Mouse (Mus musculus) midbrain, embryonic 11.5 days (tissue): ENCODE data around the gene Zg16. TPM values are rescaled to one million over a fixed set of nuclear protein-coding genes. Genes with fewer than 3 reads are reported as not detected.

ENCODE experiments used
- ATAC-seq: fragments of 200-750 bp; cut with Nextera tagmentation; 2 replicates; pipeline ENCODE4 v1.8.0; 2017; ENCODE audit warnings: moderate TSS enrichment, moderate library complexity; ENCODE audit not compliant: low FRiP score
- DNase-seq: peaks from one replicate; pipeline ENCODE4 v3.0.0; 2015; ENCODE audit warnings: low spot score; ENCODE audit errors: missing footprints
- H3K27ac ChIP-seq: fragments of 300-500 bp; sonication (generic); 2 replicates; pipeline ENCODE4 v1.5.1; 2014; ENCODE audit warnings: low read depth, low read length
- H3K27me3 ChIP-seq: fragments of 300-500 bp; sonication (generic); 2 replicates; pipeline ENCODE4 v1.6.1; 2014; ENCODE audit warnings: mild to moderate bottlenecking, low read length, moderate library complexity, mixed read lengths; ENCODE audit not compliant: control insufficient read depth, insufficient read depth
- H3K36me3 ChIP-seq: fragments of 300-500 bp; sonication (generic); 2 replicates; pipeline ENCODE4 v1.6.1; 2014; ENCODE audit warnings: mild to moderate bottlenecking, low read length, moderate library complexity, mixed read lengths; ENCODE audit not compliant: control insufficient read depth, insufficient read depth
- H3K4me1 ChIP-seq: fragments of 300-500 bp; sonication (generic); 2 replicates; pipeline ENCODE4 v1.6.1; 2014; ENCODE audit warnings: low read length; ENCODE audit not compliant: control insufficient read depth, insufficient read depth
- H3K4me2 ChIP-seq: fragments of 300-500 bp; sonication (generic); 2 replicates; pipeline ENCODE4 v1.6.1; 2014; ENCODE audit warnings: mild to moderate bottlenecking, moderate library complexity
- H3K4me3 ChIP-seq: fragments of 300-500 bp; sonication (generic); 2 replicates; pipeline ENCODE4 v1.5.1; 2014; ENCODE audit warnings: low read depth, low read length
- H3K9ac ChIP-seq: fragments of 300-500 bp; sonication (generic); 2 replicates; pipeline ENCODE4 v1.6.1; 2014; ENCODE audit warnings: low read length
- H3K9me3 ChIP-seq: fragments of 300-500 bp; sonication (generic); 2 replicates; pipeline ENCODE4 v1.6.1; 2016; ENCODE audit warnings: low read length; ENCODE audit not compliant: control insufficient read depth
- WGBS: fragments of 180-500 bp; shearing (Covaris S2); extraction: QIAGEN DNeasy Blood & Tissue Kit; methylation state at CpG from one replicate; pipeline ENCODE4 v1.1.7; 2014; 5-methylcytosine and 5-hydroxymethylcytosine counted together
- polyA plus RNA-seq: library from polyadenylated mRNA; unstranded; fragments of >200 nt; fragmentation: Nextera tagmentation; extraction: Ambion mirVana; gene quantifications from 2 replicates; pipeline ENCODE4 v1.2.1, GENCODE M21; 2014

Gene Zg16
- polyA plus RNA-seq, 1 experiment from 2014 or later: not detected

GRCm38 (mm10) chr7:127082995-127083394 is 4.1 kb downstream of the Zg16 start:
- H3K4me3 ChIP-seq: no peak overlapping the region
- WGBS: 53% methylated on average over 2 of the region's 2 CpGs

GRCm38 (mm10) chr7:127082271-127082670 is 4.9 kb downstream of the Zg16 start:
- Histone ChIP-seq H3K27me3 (no peaks in the 10 kb centered on the region), H3K36me3 (no peaks in the 10 kb centered on the region), H3K9me3 (no peaks in the 10 kb centered on the region), H3K9ac (no peak overlapping the region), H3K27ac (no peak overlapping the region), H3K4me2 (no peak overlapping the region), H3K4me1 (no peaks in the 10 kb centered on the region), H3K4me3 (no peak overlapping the region)
- 84% methylated on average over 8 of the region's 8 CpGs for WGBS
- DNase-seq: no peak
- ATAC-seq: no peak

More at GRCm38 (mm10) chr7:127082995-127083394, 4.1 kb downstream of the Zg16 start:
- Histone ChIP-seq H3K27ac (no peak overlapping the region), H3K27me3 (no peaks in the 10 kb centered on the region), H3K36me3 (no peaks in the 10 kb centered on the region), H3K4me2 (no peak overlapping the region), H3K9me3 (no peaks in the 10 kb centered on the region), H3K9ac (no peak overlapping the region), H3K4me1 (no peaks in the 10 kb centered on the region)
- DNase-seq (no peak), ATAC-seq (no peak)

DNA sequence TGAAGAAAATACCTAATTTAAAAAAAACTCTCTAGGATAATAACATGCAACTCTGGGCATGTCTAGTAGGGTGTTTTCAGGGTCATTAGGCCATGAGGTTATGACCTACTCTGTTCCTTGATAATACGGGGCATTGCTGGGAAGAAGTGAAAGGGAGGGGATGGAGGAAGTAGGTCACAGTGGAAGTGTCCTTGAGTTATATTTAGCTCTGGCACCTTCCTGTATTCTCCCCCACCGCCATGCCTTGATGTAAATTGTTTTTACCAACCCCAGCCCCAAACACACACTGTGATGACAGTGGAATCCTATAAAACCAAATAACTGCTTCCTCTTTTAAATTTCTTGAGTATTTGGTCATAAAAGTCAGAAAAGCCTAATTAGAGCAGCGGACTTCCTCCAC is 7.1 kb downstream of the Zg16 start:
- no peaks in the 10 kb centered on the region for H3K4me1 ChIP-seq
- WGBS: 75% methylated on average over 3 of the region's 3 CpGs
- H3K9me3 ChIP-seq: no peaks in the 10 kb centered on the region
- H3K27ac ChIP-seq: no peak overlapping the region
- DNase-seq (no peak), ATAC-seq (no peak)
- H3K36me3 ChIP-seq: no peaks in the 10 kb centered on the region
- H3K4me2 ChIP-seq: no peak overlapping the region
- no peak overlapping the region for H3K9ac ChIP-seq
- no peaks in the 10 kb centered on the region for H3K27me3 ChIP-seq
- H3K4me3 ChIP-seq: no peak overlapping the region

DNA sequence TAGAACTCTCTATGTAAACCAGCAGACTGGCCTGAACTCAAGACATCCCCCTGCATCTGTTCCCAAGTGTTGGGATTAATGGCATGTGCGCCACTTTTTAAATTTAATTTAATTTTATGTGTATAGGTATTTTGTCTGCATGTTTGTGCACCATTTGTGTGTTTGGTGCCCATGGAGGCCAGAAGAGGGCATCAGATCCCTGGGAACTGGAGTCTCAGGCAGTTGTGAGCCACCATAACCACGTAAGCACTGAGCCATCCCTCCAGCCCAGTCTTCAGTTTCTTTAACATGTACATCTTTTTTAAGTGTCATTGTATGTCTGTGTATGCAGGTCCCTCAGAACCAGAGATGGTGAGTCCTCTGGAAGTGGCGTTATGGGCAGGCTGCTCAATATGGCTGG is 9.4 kb downstream of the Zg16 start:
- Histone ChIP-seq H3K4me1 (no peaks in the 10 kb centered on the region), H3K27me3 (no peaks in the 10 kb centered on the region), H3K4me2 (no peak overlapping the region), H3K4me3 (no peak overlapping the region), H3K9ac (no peak overlapping the region), H3K27ac (no peak overlapping the region), H3K9me3 (no peaks in the 10 kb centered on the region), H3K36me3 (no peaks in the 10 kb centered on the region)
- ATAC-seq (no peak), DNase-seq (no peak)
- 84% methylated on average over 3 of the region's 3 CpGs for WGBS

DNA sequence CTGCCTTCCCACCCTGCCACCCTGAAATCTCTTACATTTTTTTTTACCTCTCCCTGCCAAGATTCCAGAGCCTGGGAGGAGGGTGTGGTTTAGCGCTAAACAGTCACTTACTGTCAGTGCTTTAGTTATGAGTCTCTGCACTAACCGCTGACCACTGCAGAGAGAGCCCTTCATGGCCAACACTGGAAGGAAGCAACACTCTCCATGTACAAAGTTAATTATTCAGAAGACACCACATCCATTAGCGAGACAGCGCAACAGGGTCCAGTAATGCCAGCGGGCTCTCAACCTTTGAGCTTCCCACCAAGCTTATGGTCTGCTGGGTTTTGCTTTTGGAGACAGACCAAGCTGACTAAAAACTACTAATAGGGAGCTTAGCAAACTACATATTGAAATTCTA is 10.9 kb downstream of the Zg16 start:
- Histone ChIP-seq H3K4me3 (no peak overlapping the region), H3K4me2 (no peak overlapping the region), H3K36me3 (no peaks in the 10 kb centered on the region), H3K9ac (no peak overlapping the region), H3K9me3 (no peaks in the 10 kb centered on the region), H3K27me3 (no peaks in the 10 kb centered on the region), H3K27ac (no peak overlapping the region), H3K4me1 (no peaks in the 10 kb centered on the region)
- no peak for ATAC-seq
- 92% methylated on average over 5 of the region's 5 CpGs for WGBS
- no peak for DNase-seq

DNA sequence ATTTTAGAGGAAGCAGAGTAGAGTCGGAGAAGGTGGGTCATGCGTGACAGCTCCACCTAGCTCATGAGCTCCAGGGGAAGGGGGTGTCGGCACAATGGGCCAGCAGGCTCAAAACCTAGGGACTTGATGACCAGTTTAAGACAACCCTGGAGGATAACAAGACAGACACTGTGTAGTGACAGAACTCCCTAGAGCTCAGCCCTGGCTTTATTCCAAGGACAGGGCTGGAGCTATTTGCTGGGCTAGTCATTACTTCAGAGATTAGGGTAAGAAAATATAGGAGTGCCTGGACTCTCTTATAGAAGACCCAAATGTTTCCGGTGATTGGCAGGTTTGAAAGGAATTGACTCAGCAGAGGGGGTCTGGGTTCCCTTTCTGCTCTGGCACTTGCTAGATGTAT is 13.9 kb downstream of the Zg16 start:
- Histone ChIP-seq H3K9ac (no peak overlapping the region), H3K36me3 (no peaks in the 10 kb centered on the region), H3K4me2 (no peak overlapping the region), H3K4me3 (no peak overlapping the region), H3K27ac (no peak overlapping the region), H3K4me1 (no peaks in the 10 kb centered on the region), H3K9me3 (no peaks in the 10 kb centered on the region), H3K27me3 (no peaks in the 10 kb centered on the region)
- WGBS: 85% methylated on average over 4 of the region's 4 CpGs
- DNase-seq (no peak), ATAC-seq (no peak)

DNA sequence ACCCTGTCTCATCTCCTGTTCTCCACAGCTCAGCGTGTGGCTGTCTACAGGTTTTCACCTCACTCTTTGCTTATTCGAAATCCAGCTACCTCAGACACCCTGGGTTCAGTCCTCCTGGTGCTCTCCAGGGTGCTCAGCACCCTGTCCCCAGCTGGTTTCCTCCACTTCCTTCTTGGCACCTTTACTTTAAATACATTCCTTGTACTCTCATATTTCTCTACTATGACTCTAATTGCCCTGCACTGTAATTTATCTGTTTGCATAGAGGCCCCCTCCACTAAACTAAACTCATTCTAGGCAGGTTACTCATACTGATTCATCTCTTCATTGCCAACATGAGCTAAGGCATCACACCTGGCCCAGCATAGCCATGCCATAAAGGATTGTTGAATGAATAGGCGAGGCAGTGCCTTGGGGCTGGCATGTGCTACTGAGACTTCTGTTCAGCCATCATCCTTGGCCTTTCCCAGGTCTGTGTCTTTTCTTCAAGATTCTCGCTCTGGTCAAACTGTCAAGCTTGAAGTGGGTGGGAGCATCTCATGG is 16.2 kb downstream of the Zg16 start:
- Histone ChIP-seq H3K4me3 (no peak overlapping the region), H3K36me3 (no peaks in the 10 kb centered on the region), H3K9me3 (no peaks in the 10 kb centered on the region), H3K27me3 (no peaks in the 10 kb centered on the region), H3K9ac (no peak overlapping the region), H3K4me1 (no peaks in the 10 kb centered on the region), H3K4me2 (no peak overlapping the region), H3K27ac (no peak overlapping the region)
- 79% methylated on average over 4 of the region's 4 CpGs for WGBS
- DNase-seq (no peak), ATAC-seq (no peak)

DNA sequence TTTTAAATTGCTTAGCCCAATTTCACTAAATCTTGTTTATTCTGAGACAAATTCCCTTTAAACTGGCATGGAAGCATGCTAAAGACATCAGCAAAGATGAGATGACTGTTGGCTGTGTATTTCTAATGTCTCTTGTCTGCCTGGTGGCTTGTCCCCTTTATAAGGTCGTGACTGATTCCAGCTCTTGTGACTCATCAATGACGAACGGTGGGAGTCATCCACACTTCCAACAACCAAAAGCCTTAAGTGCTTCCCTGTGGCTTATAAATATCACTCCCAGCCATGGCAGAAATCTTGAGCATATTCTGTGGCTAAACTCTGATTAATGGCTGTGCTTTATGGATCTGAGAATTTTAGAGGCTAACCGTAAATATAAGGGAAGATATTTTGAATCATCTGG is 20.8 kb downstream of the Zg16 start:
- H3K9ac ChIP-seq: no peak overlapping the region
- no peaks in the 10 kb centered on the region for H3K27me3 ChIP-seq
- no peaks in the 10 kb centered on the region for H3K36me3 ChIP-seq
- ATAC-seq (no peak), DNase-seq (no peak)
- no peak overlapping the region for H3K4me2 ChIP-seq
- 88% methylated on average over 4 of the region's 4 CpGs for WGBS
- H3K4me3 ChIP-seq: no peak overlapping the region
- H3K4me1 ChIP-seq: no peaks in the 10 kb centered on the region
- no peak overlapping the region for H3K27ac ChIP-seq
- H3K9me3 ChIP-seq: no peaks in the 10 kb centered on the region

DNA sequence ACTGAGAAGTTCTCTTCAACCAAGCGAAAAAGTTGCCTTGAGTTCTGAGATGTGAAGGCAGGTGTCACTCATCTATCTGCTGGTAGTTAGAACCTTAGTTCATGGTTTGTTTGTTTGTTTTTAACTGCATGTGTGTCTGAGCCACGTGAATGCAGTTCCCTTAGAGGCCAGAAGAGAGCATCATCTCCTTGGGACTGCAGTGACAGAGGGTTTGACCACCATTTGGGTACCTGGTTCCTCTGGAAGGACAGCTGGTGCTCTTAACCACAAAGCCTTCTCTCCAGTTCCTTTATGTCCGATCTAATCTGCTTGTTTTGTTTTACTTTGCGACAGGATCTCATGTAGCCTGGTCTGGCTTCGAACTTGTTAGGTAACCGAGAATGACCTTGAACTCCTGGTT is 21.6 kb downstream of the Zg16 start:
- H3K4me3 ChIP-seq: no peak overlapping the region
- H3K27ac ChIP-seq: no peak overlapping the region
- no peaks in the 10 kb centered on the region for H3K36me3 ChIP-seq
- ATAC-seq (no peak), DNase-seq (no peak)
- 90% methylated on average over 6 of the region's 6 CpGs for WGBS
- no peaks in the 10 kb centered on the region for H3K4me1 ChIP-seq
- H3K9ac ChIP-seq: no peak overlapping the region
- no peaks in the 10 kb centered on the region for H3K9me3 ChIP-seq
- no peak overlapping the region for H3K4me2 ChIP-seq
- H3K27me3 ChIP-seq: no peaks in the 10 kb centered on the region
